Mouse (Mus musculus) CH12F3 (cell line): ENCODE results near the gene Tal1.

Experiments used
- in situ Hi-C: fragments of 300-500 bp; cut with MboI; formaldehyde crosslinking; loops from 2 replicates; pipeline ENCODE4 v1.14.3; 2020; ENCODE audit warnings: low sequenced_read_pairs

The Tal1 gene

GRCm38 (mm10) chr4:115056371-115056920 is at the start of gene Tal1:
Gene Tal1, plus strand, starts transcription at chr4:115056426.
- in situ Hi-C loops = no loop called here

DNA sequence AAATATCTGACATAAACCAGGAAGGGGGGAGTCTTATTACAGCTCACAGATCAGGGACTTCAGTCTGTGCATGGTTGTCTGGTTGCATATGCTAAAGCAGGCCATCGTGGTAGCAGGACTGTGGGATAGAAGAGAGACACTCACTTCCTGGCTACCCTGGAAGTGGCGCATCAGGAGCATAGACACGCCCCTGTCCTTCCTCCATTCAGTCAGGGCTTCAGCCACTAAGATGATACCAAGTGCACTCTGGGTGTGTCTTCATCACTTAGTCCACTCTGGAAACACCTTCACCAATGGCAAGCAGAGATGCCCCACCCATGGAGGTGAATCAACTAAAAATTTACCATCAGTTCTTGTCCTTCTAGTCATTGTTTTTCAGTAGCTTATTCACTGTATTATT is 42.0 kb upstream of the Tal1 start:
- in situ Hi-C loops = no loop called here

GRCm38 (mm10) chr4:115019997-115020396 is 36.2 kb upstream of the Tal1 start:
- in situ Hi-C loops = no loop called here

DNA sequence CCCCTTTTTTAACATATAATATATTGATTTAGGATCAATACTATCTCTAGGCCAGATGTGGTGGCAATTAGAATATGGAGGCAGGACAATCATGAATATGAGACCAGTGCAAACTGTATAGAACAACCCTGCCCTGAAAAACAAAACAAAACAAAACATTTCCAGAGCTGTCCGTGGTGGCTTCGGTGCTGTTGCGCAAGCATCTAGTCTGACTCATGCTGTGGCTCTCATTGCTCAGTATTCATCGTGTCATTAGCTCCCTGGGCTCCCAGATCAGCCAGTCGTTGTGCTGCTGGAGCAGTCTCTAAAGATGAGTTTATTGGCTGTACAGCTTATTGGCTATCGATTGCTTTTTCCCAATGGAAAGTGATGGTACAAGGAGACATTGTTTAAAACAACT is 21.2 kb upstream of the Tal1 start:
- in situ Hi-C loops = no loop called here

- in situ Hi-C loops = no loop called here
Observed at GRCm38 (mm10) chr4:115038242-115038641, 18.0 kb upstream of the Tal1 start.

GRCm38 (mm10) chr4:115045621-115046020 is 10.6 kb upstream of the Tal1 start:
- in situ Hi-C loops = no loop called here

DNA sequence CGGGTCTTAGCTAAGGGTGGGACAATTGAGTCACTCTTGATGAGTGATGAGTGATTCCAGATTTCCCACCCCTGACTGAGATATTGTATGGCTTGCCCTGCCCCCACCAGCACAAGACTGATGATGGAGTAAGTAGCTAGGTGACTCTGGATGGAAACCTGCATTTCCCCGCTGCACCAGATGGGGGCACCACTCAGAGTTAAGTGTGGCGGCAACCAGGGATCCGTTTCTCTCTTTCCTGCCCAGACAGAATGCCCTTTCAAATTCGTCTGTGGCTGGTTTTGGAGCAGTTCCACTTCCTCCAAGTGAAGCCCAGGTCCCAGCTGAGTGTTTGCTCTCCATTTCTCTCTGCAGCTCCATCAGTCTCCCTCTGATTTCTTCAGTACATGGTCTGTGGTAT is 8.5 kb upstream of the Tal1 start:
- in situ Hi-C loops = no loop called here

- in situ Hi-C loops = no loop called here
Observed at GRCm38 (mm10) chr4:115048190-115048589, 8.0 kb upstream of the Tal1 start.

DNA sequence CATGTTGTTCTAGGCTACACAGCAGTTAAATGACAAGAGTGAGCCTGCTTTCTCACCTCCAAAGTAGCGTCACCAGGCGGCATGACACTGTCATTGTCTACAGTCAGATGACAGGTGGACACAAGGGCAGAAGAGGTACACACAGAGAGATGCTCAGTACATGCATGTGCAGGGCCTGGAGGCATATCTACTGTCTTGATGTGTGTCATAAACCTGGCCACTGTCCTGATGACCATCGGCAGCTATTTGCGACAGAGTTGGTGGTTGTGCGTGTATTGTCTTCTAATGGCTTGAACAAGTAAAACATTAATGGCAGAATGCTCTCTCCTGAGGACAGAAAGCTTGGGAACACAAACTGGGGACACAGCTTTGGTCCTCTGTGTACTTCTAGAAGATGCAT is 5.0 kb upstream of the Tal1 start:
- in situ Hi-C loops = no loop called here

- in situ Hi-C loops = no loop called here
Observed at GRCm38 (mm10) chr4:115052343-115053005, 3.8 kb upstream of the Tal1 start.

GRCm38 (mm10) chr4:115055044-115055443 is 1.2 kb upstream of the Tal1 start:
- in situ Hi-C loops = no loop called here

DNA sequence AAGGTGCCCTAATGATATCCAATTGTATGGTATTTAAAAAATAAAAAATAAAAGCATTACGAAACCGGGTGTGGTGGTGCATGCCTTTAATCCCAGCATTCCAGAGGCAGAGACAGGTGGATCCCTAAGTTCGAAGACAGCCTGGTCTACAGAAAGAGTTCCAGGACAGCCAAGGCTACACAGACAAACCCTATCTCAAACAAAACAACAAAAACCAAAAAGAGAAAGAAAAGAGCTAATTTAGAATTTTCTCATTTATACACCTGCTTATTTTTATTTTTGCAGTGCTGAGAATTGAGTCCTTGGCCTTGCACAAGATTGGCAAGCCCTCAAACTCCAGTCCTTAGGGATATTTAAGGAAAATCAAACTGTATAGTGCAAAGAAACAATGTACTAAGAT is 535 bp upstream of the Tal1 start:
- in situ Hi-C loops = no loop called here

DNA sequence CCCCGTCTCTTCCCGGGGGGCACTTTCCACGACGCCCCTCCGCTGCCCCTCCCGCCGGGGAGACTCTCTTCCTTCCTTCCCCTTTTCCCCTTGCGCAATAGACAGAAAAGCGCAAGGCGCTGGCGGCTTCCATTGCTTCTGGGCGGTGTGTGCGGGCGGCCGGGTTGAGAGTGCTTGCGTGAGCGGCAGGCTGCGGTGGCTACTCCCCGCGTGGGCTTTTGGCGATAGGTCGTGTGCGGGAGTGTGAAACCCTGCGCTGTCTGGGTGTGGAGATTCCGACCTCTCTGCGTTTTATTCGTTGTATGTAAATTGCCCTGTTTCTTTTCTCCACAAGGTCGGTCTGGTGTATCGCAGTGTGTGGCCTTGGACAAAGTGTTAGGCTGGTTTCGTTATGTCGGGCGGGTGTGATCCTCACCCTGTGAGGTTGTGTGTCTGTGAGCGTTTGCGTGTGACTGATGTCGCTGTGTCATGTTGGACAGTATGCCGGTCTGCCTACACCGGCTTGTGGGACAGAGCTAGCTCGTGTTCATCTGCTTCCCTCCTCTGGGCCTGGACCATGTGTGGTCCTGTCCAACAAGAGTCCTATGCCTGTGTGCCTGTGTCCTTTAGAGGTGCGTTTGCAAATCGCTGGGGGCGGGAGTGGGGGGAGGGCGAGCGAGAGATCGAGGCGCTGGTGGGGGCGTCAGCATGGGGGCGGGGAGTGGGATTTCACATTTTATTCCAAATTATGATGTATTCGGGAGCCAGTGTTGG is 871 bp downstream of the Tal1 start:
- in situ Hi-C loops = no loop called here

DNA sequence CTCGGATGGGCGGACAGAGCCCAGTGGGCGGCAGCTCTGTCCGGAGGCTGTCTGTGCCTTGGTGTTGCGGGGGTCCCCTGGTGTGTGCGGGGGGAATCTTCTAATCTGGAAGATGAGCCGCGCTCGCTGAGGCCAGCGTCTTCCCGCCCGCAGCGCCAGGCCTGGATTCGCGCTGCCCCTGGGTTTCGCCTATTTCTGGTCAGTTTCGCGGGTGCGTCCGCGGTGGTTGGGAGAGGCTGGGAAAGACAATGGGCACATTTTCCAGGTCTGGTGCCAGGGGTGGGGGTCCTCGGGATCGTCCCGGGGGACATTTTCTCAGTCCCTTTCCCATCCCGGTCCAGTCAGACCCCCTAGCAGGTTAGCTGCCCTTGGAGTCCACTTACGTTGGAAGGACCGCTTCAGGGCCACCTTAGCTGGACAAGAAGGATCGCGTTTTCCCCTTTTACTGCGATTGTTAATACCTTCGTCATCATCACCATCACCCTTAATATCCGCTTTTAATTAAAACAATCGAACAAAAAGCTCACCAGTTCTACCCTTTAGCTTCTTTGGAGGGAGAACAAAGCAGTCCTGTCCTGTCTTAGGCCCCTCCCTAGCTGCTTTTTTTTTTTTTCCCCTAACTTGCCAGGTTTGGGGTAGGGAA is 1.6 kb downstream of the Tal1 start:
- in situ Hi-C loops = no loop called here

DNA sequence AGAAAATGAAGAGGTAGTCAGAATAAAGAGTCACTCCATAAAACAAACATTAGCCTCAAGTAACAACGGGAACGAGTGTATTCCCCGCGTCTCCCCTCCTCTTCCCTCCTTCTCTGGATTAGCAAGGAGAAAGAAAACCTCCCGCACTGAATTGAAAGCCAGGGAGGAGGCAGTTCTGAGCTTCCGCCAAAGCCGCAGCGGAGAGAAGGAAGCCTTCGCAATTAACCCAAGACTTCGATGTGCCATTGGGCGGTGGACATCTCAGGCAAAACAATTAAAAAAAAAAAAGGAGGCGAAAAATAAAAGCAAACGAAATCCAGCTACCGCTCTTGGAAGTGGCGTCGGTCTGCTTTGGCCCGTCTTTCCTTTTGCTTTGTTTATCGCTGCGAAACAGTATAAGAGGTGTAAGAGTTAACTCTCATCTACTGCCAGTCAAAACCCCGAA is 2.1 kb downstream of the Tal1 start:
- in situ Hi-C loops = no loop called here

DNA sequence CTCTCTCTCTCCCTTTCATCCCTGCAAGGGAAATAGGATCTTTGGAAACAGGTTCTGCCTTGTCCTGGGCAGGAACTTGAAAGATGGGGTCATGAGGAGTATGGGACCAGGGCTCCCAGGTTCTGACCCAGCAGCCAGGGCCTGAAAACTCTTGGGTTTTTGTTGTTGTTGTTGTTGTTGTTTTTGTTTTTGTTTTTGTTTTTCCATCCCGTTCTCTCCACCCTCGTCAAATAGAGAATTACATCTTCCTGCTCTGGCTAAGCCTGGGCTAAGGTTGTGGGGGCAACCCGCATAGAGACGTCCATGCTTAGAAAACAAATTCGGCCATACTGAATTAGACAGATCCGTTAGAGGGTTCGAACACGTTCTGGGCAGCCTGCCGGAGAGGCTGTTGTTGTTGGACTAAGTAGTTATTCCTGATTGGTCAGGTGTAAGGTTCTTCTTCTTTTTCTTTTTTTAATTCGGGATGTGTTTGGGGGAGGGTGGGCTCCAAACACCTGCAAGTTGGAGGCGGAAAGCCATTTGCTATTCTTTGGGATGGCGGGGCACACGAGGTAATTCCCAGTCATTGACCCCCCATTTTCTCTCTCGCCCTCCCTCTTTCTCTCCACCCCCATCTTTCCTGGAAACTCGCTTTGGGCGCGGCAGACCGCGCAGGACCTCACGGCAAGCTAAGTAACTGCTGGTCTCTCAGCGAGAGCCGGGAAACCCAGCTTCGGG is 2.8 kb downstream of the Tal1 start:
- in situ Hi-C loops = no loop called here

- in situ Hi-C loops = no loop called here
Observed at GRCm38 (mm10) chr4:115059871-115060270, 3.6 kb downstream of the Tal1 start.

GRCm38 (mm10) chr4:115060753-115061152 is 4.5 kb downstream of the Tal1 start:
- in situ Hi-C loops = no loop called here

DNA sequence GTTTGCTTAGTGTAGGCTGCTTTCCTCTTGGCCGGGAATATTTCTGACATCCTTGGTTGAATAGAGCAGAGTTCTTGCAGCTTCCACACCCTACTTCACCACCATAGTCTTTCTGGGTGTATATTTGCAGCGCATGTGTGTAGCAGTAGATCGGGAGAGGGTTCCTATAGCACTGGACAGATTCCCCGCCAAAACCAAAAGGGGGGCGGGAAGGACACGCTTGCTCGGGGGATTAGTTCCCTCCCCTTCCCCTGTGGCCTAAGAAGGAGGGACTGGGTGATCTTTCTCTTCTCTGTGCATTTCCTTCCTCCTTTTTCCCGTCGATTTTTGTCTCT is 6.3 kb downstream of the Tal1 start:
- in situ Hi-C loops = no loop called here

GRCm38 (mm10) chr4:115062875-115063517 is 6.8 kb downstream of the Tal1 start:
- in situ Hi-C loops = no loop called here
